Mouse (Mus musculus): ENCODE results near the gene Srr. TPM values are rescaled to one million over a fixed set of nuclear protein-coding genes. Genes with fewer than 3 reads are reported as not detected.

Srr gene
- 19.8 and 21.6 TPM in 2 replicates for polyA plus RNA-seq (2015; fragmentation: Nextera tagmentation; extraction: Ambion mirVana)

DNA sequence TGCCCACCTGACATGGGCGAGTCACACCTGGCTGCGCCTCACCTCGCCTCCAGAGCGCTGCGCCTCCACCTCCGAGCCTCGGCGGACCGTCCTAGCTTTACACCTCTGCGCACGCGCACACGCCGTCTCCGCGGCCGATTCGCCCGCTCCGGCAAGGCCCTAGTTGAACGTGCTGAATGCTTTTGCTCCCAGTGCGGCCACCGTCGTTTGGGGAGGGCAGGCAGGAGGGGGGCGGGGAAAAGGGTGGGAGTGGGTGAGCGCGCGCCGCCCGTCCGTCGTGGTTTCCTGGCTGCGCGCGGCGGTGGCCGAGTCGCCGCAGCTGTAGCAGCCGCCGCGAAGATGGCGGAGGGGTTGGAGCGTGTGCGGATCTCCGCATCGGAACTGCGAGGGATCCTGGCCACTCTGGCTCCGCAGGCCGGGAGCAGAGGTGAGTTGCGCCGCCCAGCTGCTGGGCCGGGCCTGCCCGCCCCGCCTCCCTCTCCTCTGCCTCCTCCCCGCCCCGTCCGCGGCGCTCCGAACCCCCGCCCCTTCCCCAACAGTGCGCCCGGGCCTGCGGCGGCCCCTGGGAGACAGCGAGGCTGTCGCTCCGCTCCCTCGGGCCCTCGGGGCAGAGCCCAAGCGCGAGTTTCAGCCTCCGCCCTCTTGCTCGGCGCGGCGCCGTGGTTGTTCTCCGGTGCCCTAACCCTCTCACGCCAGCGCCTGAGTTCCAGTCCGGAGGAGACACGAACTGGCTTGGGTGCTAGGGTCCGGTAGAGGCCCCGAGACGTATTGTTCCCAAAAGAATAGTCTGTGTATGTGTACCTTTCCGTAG is at the start of gene Srr, which contains the start of gene Smg6:
Srr (minus strand) TSS at position 372 of the 811 bp plus-strand sequence.
Smg6 (plus strand) TSS at position 247 of the 811 bp plus-strand sequence.
- Histone ChIP-seq H3K4me2 (peak within 1 kb of the TSS; percentile 54), H3K9me3 (no peaks in the 10 kb centered on the region), H3K27ac (peak within 1 kb of the TSS; percentile 100), H3K4me1 (peaks cover 17% of the 10 kb centered on the region), H3K9ac (peak within 1 kb of the TSS; percentile 73), H3K36me3 (peaks cover 6% of the 10 kb centered on the region), H3K4me3 (peak within 1 kb of the TSS; percentile 74), H3K27me3 (no peaks in the 10 kb centered on the region)
- peak; percentile 97 for ATAC-seq (ENCODE audit: borderline replicate concordance, extremely low read depth, low FRiP score, low TSS enrichment)
- 0% methylated on average over 86 of the region's 88 CpGs for WGBS

DNA sequence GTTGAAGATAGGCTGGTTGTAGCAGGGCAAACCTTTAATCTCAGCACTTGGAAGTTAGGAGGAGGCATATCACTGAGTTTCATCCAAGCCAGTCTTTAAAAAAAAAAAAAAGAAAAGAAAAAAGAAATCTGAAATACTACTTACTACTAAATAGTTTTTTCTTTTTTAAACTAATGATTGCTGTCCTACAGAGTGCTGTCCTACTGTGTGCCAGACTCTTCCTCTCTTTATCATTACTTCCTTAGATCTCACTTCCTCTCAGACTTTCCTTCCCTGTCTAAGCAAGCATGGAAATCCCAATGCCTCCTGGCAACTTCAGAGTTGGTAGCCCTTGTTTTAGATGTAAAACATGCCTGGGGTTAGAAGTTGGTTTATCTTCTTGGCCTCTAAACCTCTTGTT is 48.9 kb upstream of the Srr start:
- Histone ChIP-seq H3K9me3 (no peaks in the 10 kb centered on the region), H3K27me3 (no peaks in the 10 kb centered on the region), H3K9ac (no peak overlapping the region), H3K4me2 (no peak overlapping the region), H3K27ac (no peak overlapping the region), H3K4me1 (no peaks in the 10 kb centered on the region), H3K4me3 (no peak overlapping the region), H3K36me3 (no peaks in the 10 kb centered on the region)
- no peak for ATAC-seq (ENCODE audit: borderline replicate concordance, extremely low read depth, low FRiP score, low TSS enrichment)

DNA sequence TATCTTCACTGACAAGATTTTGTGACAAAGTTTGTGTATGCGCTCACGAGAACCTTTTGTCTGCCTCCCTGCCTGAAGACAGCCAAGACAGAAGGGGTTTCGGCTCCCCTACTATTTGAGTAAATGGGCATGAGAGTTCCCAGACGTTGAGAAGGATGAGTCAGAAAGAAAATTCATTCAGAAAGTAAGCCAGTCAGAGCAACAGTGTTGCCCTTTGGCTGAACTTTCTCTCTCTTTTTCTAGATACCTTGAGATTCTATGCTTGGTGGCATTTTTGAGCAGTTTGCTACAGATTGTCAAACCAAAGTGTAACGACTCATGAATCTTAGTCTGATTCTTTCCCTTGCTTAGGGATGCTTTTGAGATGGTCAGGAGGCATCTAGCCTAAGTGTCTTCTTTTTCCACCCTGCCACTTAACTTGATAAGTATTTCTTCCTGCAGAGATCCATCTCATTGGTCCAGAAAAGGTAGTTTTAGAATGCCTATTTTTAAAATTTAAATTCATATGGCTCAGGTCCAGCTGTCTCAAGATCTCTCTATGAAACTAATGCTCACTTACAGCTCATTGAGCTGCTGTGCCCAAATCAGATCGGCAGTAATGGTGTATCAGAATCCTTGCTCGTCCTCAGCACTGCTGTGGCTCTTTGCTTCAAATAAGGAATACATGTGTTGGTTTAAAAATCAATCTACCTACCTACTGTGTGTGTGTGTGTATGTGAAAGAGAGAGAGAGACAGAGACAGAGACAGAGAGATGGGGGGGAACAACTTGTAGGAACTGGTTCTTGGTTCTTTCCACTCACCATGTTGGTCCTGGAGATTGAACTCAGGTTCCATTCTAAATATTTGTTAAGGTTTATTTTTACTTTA is 47.8 kb upstream of the Srr start:
- Histone ChIP-seq H3K9ac (no peak overlapping the region), H3K4me3 (no peak overlapping the region), H3K4me2 (no peak overlapping the region), H3K9me3 (no peaks in the 10 kb centered on the region), H3K27me3 (no peaks in the 10 kb centered on the region), H3K27ac (no peak overlapping the region), H3K36me3 (no peaks in the 10 kb centered on the region), H3K4me1 (no peaks in the 10 kb centered on the region)
- 70% methylated on average over 7 of the region's 7 CpGs for WGBS
- ATAC-seq (ENCODE audit: borderline replicate concordance, extremely low read depth, low FRiP score, low TSS enrichment) = no peak

DNA sequence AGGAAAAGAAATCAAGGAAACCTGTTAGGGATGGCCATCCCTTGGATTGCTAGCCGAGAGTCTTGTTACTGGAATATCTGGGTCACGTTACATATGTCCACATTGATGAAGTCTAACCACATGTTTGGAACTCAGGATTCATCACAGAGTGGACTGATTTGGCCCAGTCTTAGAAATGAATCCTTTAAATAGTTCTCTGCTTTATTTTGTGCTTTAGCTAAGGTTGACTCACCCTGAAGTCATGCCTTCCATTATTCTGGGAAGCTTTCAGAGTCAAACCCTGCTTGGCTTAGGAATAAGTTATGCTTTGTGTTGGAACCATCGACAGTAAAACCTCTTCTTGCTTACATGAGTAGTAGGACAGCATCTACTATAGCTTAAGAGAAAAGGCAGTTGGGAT is 39.8 kb upstream of the Srr start:
- 97% methylated on average over 3 of the region's 3 CpGs for WGBS
- H3K9ac ChIP-seq = no peak overlapping the region
- H3K4me2 ChIP-seq = no peak overlapping the region
- no peaks in the 10 kb centered on the region for H3K27me3 ChIP-seq
- ATAC-seq (ENCODE audit: borderline replicate concordance, extremely low read depth, low FRiP score, low TSS enrichment) = no peak
- H3K4me1 ChIP-seq = peaks cover 11% of the 10 kb centered on the region
- H3K36me3 ChIP-seq = no peaks in the 10 kb centered on the region
- no peak overlapping the region for H3K4me3 ChIP-seq
- H3K9me3 ChIP-seq = no peaks in the 10 kb centered on the region
- no peak overlapping the region for H3K27ac ChIP-seq

DNA sequence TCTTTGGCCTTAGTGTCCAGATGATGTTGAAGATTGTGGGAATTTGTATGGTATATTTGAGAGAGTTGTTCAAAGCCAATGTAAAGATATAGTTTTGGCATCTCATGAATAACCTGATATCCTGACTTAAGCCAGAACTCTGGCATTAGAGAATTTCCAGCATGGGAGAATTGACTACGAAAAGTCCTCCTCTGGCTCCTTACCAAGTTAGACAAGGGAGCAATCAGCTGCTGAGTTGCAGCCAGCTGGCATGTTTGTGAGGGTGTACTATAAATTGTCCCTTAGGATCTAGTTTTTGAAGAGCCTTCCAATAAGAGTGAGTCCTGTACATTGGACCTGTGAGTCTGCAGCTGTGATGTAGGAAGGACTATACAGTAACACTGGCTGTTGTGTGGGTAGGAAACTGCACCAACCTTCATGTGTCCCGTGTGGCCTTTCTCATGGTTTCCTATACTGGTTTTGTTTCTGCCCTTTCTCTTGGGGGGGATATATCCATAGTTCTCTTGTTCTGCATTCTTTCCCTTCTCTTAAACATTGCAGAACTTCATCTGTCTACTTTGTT is 37.2 kb upstream of the Srr start:
- WGBS = 61% methylated on average over 2 of the region's 2 CpGs
- no peak for ATAC-seq (ENCODE audit: borderline replicate concordance, extremely low read depth, low FRiP score, low TSS enrichment)
- H3K36me3 ChIP-seq = no peaks in the 10 kb centered on the region
- H3K27me3 ChIP-seq = no peaks in the 10 kb centered on the region
- H3K9ac ChIP-seq = no peak overlapping the region
- H3K4me2 ChIP-seq = no peak overlapping the region
- no peak overlapping the region for H3K4me3 ChIP-seq
- H3K27ac ChIP-seq = peak overlapping the region; percentile 6; the same call in 1 of the 2 replicates
- peaks cover 11% of the 10 kb centered on the region for H3K4me1 ChIP-seq
- no peaks in the 10 kb centered on the region for H3K9me3 ChIP-seq

DNA sequence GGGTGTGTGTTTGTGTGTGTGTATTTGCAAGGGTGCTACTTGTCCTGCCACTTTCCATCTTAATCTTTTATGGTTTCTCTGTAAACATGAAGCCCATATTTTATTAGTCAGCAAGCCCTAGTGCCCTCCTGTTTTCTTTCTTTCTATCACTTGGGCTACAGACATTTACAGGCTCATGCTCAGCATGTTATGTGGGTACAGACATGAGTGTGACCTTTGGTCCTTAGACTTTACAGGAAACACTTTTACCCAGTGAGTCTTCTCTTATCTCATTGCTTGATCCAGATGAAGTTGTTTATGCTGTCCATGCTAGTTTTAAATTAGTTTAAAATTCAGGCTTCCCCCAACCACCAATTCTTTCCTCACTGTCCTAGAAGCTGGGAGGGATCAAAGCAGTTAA is 36.2 kb upstream of the Srr start:
- Histone ChIP-seq H3K4me3 (no peak overlapping the region), H3K9me3 (no peaks in the 10 kb centered on the region), H3K36me3 (no peaks in the 10 kb centered on the region), H3K4me2 (no peak overlapping the region), H3K9ac (no peak overlapping the region), H3K4me1 (peaks cover 11% of the 10 kb centered on the region), H3K27me3 (no peaks in the 10 kb centered on the region), H3K27ac (no peak overlapping the region)
- ATAC-seq (ENCODE audit: borderline replicate concordance, extremely low read depth, low FRiP score, low TSS enrichment) = no peak

DNA sequence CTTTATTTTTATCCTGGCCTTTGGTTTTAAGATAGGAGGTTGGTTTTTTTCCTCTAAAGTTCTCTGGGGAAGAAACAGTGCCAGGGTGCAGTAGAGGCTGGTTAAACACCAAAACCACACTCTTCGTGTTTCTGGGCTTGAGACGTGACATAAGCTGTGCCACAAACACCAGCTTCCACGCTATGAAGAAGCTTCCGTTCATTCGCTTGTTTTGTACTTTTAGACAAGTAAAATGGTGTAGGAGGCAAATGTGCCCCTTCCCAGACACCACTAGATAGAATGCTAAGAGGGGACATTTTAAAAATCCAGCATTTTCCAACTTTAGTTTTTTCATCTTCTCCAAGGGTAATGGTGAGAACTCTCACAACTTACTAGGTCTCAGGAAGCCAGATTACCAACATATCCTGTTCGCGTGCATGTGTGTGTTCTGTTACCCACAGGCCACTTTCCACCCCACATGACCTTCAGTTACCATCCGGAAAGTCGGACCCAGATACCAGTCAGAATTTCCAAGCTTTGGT is 34.3 kb upstream of the Srr start:
- Histone ChIP-seq H3K4me1 (peaks cover 11% of the 10 kb centered on the region), H3K27ac (0 out of 2 replicates have a peak overlapping the region, but pooled peaks have one; percentile 2), H3K4me3 (no peak overlapping the region), H3K27me3 (no peaks in the 10 kb centered on the region), H3K9ac (no peak overlapping the region), H3K9me3 (no peaks in the 10 kb centered on the region), H3K4me2 (no peak overlapping the region), H3K36me3 (no peaks in the 10 kb centered on the region)
- WGBS = 88% methylated on average over 9 of the region's 9 CpGs
- ATAC-seq (ENCODE audit: borderline replicate concordance, extremely low read depth, low FRiP score, low TSS enrichment) = no peak

DNA sequence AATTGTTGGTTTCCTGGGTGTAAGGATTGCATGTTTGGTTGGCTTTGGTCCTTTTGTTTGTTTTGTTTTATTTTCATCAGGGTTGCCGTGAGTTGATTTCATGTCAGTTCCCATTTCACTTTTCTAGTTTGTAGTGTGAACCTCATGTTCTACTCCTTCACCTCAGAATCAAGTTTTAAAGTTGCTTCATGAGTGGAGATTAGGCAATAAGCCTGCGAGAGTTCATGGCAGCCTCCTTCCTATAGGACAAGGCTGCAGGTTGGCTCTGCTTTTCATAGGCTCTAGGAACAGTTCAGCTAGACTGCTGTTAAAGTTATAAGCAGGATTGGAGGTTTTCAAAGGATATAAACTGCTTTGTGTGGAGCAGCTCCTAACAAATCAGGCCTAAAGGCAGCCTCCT is 33.8 kb upstream of the Srr start:
- Histone ChIP-seq H3K27ac (peak overlapping the region; percentile 2; the same call in 1 of the 2 replicates), H3K27me3 (no peaks in the 10 kb centered on the region), H3K4me2 (no peak overlapping the region), H3K9me3 (no peaks in the 10 kb centered on the region), H3K4me1 (peaks cover 11% of the 10 kb centered on the region), H3K36me3 (0 out of 2 replicates have a peak, but pooled peaks cover 3% of the 10 kb centered on the region), H3K9ac (no peak overlapping the region), H3K4me3 (no peak overlapping the region)
- WGBS = 61% methylated on average over 2 of the region's 2 CpGs
- no peak for ATAC-seq (ENCODE audit: borderline replicate concordance, extremely low read depth, low FRiP score, low TSS enrichment)

DNA sequence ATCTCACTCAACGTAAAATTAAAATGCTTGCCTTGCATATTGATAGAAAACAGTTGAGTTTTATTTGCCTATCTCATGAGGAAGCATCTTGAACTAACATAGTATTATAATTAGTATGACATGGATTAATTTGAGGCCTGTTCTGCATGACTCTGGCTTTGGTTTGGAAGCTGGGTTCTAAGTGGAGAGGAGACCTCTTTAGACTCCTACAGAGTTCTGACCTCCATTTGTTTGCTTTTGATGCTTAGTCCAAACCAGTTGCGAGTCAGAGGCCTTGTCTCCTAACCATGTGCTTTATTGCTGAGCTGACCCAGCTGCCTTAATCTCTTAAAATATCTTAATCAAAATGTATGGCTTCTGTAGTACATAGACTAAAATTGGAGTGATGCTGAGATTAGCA is 31.9 kb upstream of the Srr start:
- ATAC-seq (ENCODE audit: borderline replicate concordance, extremely low read depth, low FRiP score, low TSS enrichment) = no peak
- 87% methylated on average over 2 of the region's 2 CpGs for WGBS
- H3K9me3 ChIP-seq = no peaks in the 10 kb centered on the region

DNA sequence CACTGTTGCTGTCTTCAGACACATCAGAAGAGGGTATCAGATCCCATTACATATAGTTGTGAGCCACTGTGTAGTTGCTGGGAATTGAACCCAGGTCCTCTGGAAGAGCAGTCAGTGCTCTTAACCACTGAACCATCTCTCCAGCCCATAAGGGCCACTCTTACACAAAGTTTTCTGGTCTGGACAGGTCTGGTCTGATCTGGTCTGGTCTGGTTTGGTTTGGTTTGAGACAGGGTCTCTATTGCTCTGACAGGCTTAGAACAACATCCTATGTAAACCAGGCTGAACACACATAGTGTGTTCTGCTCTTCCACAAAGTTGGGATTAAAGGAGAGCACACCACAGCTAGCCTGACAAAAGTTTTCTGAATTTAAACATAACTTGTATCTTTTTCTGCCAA is 30.3 kb upstream of the Srr start:
- ATAC-seq (ENCODE audit: borderline replicate concordance, extremely low read depth, low FRiP score, low TSS enrichment) = no peak
- Histone ChIP-seq H3K4me2 (no peak overlapping the region), H3K27ac (no peak overlapping the region), H3K9ac (no peak overlapping the region), H3K4me1 (no peaks in the 10 kb centered on the region), H3K27me3 (no peaks in the 10 kb centered on the region), H3K9me3 (no peaks in the 10 kb centered on the region), H3K36me3 (peaks cover 9% of the 10 kb centered on the region), H3K4me3 (no peak overlapping the region)

More for the DNA sequence above, 31.9 kb upstream of the Srr start:
- peaks cover 5% of the 10 kb centered on the region for H3K4me1 ChIP-seq
- H3K4me2 ChIP-seq = no peak overlapping the region
- no peak overlapping the region for H3K4me3 ChIP-seq
- no peak overlapping the region for H3K9ac ChIP-seq
- H3K27ac ChIP-seq = no peak overlapping the region
- no peaks in the 10 kb centered on the region for H3K27me3 ChIP-seq
- peaks cover 5% of the 10 kb centered on the region; the same call in 1 of the 2 replicates for H3K36me3 ChIP-seq

DNA sequence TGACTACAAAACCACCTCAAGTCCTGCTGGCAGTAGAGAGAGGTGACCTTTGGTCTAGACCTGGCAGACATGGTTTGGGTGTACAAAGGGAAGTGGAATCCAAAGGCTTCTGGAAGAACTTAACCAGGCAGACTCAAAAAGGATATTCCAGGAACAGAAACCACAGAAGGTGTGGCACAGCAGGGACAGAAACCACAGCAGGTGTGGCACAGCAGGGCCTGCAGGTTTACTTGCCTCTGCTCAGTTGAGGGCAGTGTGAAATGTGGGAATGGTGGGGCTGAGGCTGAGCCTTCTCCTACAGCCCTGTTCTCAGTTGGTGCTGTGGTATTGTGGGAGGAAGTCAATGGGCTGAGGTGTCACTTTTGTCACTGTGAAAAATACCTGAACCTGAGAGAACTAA is 29.2 kb upstream of the Srr start:
- no peak for ATAC-seq (ENCODE audit: borderline replicate concordance, extremely low read depth, low FRiP score, low TSS enrichment)

More for the DNA sequence above, 29.2 kb upstream of the Srr start:
- no peaks in the 10 kb centered on the region for H3K4me1 ChIP-seq
- H3K27me3 ChIP-seq = no peaks in the 10 kb centered on the region
- no peak overlapping the region for H3K9ac ChIP-seq
- H3K27ac ChIP-seq = no peak overlapping the region
- H3K9me3 ChIP-seq = no peaks in the 10 kb centered on the region
- H3K4me3 ChIP-seq = no peak overlapping the region
- no peak overlapping the region for H3K4me2 ChIP-seq
- peaks cover 14% of the 10 kb centered on the region for H3K36me3 ChIP-seq

All from lung, embryonic 15.5 days (tissue).